Mouse (Mus musculus) intestine, postnatal 0 days (tissue): Measurements from ENCODE around the gene Nanos3. TPM values are rescaled to one million over a fixed set of nuclear protein-coding genes. Genes with fewer than 3 reads are reported as not detected.

Experiments
- ATAC-seq: fragments of 200-750 bp; cut with Nextera tagmentation; 2 replicates; pipeline ENCODE4 v1.8.0; 2017; ENCODE audit warnings: mild to moderate bottlenecking, moderate TSS enrichment, moderate library complexity
- H3K27ac ChIP-seq: fragments of 300-500 bp; sonication (generic); 2 replicates; pipeline ENCODE4 v1.5.1; 2014; ENCODE audit warnings: mild to moderate bottlenecking, low read depth, low read length, moderate library complexity
- H3K27me3 ChIP-seq: fragments of 300-500 bp; sonication (generic); replicated peaks from 2 replicates; pipeline ENCODE4 v1.6.1; 2014; ENCODE audit warnings: low read length, mixed read lengths; ENCODE audit not compliant: control insufficient read depth, insufficient read depth
- H3K36me3 ChIP-seq: fragments of 300-500 bp; sonication (generic); 2 replicates; pipeline ENCODE4 v1.6.1; 2014; ENCODE audit warnings: mild to moderate bottlenecking, moderate library complexity; ENCODE audit not compliant: control insufficient read depth, insufficient read depth
- H3K4me1 ChIP-seq: fragments of 300-500 bp; sonication (generic); replicated peaks from 2 replicates; pipeline ENCODE4 v1.6.1; 2014; ENCODE audit warnings: antibody characterized with exemption, low read length, mixed read lengths; ENCODE audit not compliant: control insufficient read depth, insufficient read depth
- H3K4me2 ChIP-seq: fragments of 300-500 bp; sonication (generic); replicated peaks from 2 replicates; pipeline ENCODE4 v1.6.1; 2014; ENCODE audit warnings: low read depth, mild to moderate bottlenecking, moderate library complexity
- H3K4me3 ChIP-seq: fragments of 300-500 bp; sonication (generic); 2 replicates; pipeline ENCODE4 v1.5.1; 2014; ENCODE audit warnings: low read depth, low read length
- H3K9ac ChIP-seq: fragments of 300-500 bp; sonication (generic); 2 replicates; pipeline ENCODE4 v1.6.1; 2014; ENCODE audit warnings: mild to moderate bottlenecking, low read depth, low read length
- H3K9me3 ChIP-seq: fragments of 300-500 bp; sonication (generic); 2 replicates; pipeline ENCODE4 v1.6.1; 2016; ENCODE audit warnings: mixed run types; ENCODE audit not compliant: control insufficient read depth
- CTCF ChIP-seq: sonication (generic); IDR thresholded peaks from 2 replicates; pipeline ENCODE4 v1.5.1; 2016; ENCODE audit warnings: low read depth, mild to moderate bottlenecking, control low read depth, antibody characterized with exemption, moderate library complexity
- WGBS: fragments of 180-500 bp; shearing (Covaris S2); extraction: QIAGEN DNeasy Blood & Tissue Kit; methylation state at CpG from one replicate; pipeline ENCODE4 v1.1.7; 2014; 5-methylcytosine and 5-hydroxymethylcytosine counted together
- polyA plus RNA-seq: library from polyadenylated mRNA; unstranded; fragments of >200 nt; fragmentation: Nextera tagmentation; extraction: Ambion mirVana; gene quantifications from 2 replicates; pipeline ENCODE4 v1.2.1, GENCODE M21; 2015

Nanos3 gene
- polyA plus RNA-seq, 1 experiment from 2014 or later: 1.6 TPM

GRCm38 (mm10) chr8:84199348-84200125 is 14.5 kb upstream of the Nanos3 start:
- no peak overlapping the region; the same call in 1 of the 2 replicates for H3K4me2 ChIP-seq
- H3K9me3 ChIP-seq: no peaks in the 10 kb centered on the region
- H3K4me3 ChIP-seq: no peak overlapping the region
- 52% methylated on average over 11 of the region's 11 CpGs for WGBS
- H3K36me3 ChIP-seq: no peaks in the 10 kb centered on the region
- no peaks in the 10 kb centered on the region for H3K27me3 ChIP-seq
- H3K9ac ChIP-seq: no peak overlapping the region
- peak overlapping the region; percentile 61; the same call in 1 of the 2 replicates for H3K27ac ChIP-seq
- ATAC-seq: no peak
- H3K4me1 ChIP-seq: no peaks in the 10 kb centered on the region; the same call in 1 of the 2 replicates
- TF ChIP-seq CTCF: no peak

- WGBS: 40% methylated on average over 4 of the region's 4 CpGs
- H3K9ac ChIP-seq: no peak overlapping the region
- peak overlapping the region; percentile 90; the same call in 1 of the 2 replicates for H3K27ac ChIP-seq
- no peaks in the 10 kb centered on the region for H3K36me3 ChIP-seq
- peak overlapping the region; percentile 65 for H3K4me2 ChIP-seq
- H3K27me3 ChIP-seq: no peaks in the 10 kb centered on the region
- no peaks in the 10 kb centered on the region for H3K9me3 ChIP-seq
- ATAC-seq: no peak
- H3K4me3 ChIP-seq: no peak overlapping the region
- H3K4me1 ChIP-seq: no peaks in the 10 kb centered on the region; the same call in 1 of the 2 replicates
- TF ChIP-seq CTCF: no peak
These were observed 13.9 kb upstream of the Nanos3 start for GRCm38 (mm10) chr8:84198871-84199270.

- no peaks in the 10 kb centered on the region for H3K9me3 ChIP-seq
- peak overlapping the region; percentile 37 for H3K9ac ChIP-seq
- H3K4me3 ChIP-seq: peak overlapping the region; percentile 38
- no peaks in the 10 kb centered on the region; the same call in 1 of the 2 replicates for H3K4me1 ChIP-seq
- H3K36me3 ChIP-seq: no peaks in the 10 kb centered on the region
- 1% methylated on average over 26 of the region's 30 CpGs for WGBS
- peak; percentile 79 for ATAC-seq
- H3K27ac ChIP-seq: peak overlapping the region; percentile 90
- TF ChIP-seq CTCF: peak; percentile 16; the same call in 1 of the 2 replicates
- H3K4me2 ChIP-seq: peak overlapping the region; percentile 65
- no peaks in the 10 kb centered on the region for H3K27me3 ChIP-seq
These were observed 13.1 kb upstream of the Nanos3 start for GRCm38 (mm10) chr8:84197922-84198774.

- Histone ChIP-seq H3K4me2 (peak overlapping the region; percentile 65), H3K9me3 (no peaks in the 10 kb centered on the region), H3K27me3 (no peaks in the 10 kb centered on the region), H3K36me3 (no peaks in the 10 kb centered on the region), H3K9ac (peak overlapping the region; percentile 37), H3K4me1 (no peaks in the 10 kb centered on the region; the same call in 1 of the 2 replicates), H3K4me3 (peak overlapping the region; percentile 38), H3K27ac (peak overlapping the region; percentile 90)
- TF ChIP-seq CTCF: no peak
- WGBS: 5% methylated on average over 43 of the region's 43 CpGs
- no peak; the same call in 1 of the 2 replicates for ATAC-seq
These were observed 12.3 kb upstream of the Nanos3 start for GRCm38 (mm10) chr8:84197141-84197921.

- Histone ChIP-seq H3K4me2 (no peak overlapping the region), H3K4me3 (no peak overlapping the region), H3K9me3 (no peaks in the 10 kb centered on the region), H3K4me1 (0 out of 2 replicates have a peak, but pooled peaks cover 7% of the 10 kb centered on the region), H3K27ac (no peak overlapping the region), H3K27me3 (no peaks in the 10 kb centered on the region), H3K36me3 (no peaks in the 10 kb centered on the region), H3K9ac (no peak overlapping the region)
- 67% methylated on average over 3 of the region's 3 CpGs for WGBS
- TF ChIP-seq CTCF: no peak
- ATAC-seq: no peak
These were observed 9.3 kb upstream of the Nanos3 start for GRCm38 (mm10) chr8:84194224-84194743.
